Mouse (Mus musculus) megakaryocyte, adult 5-6 weeks (primary cell): ENCODE measurements around the gene Gm42688. TPM values are rescaled to one million over a fixed set of nuclear protein-coding genes. Genes with fewer than 3 reads are reported as not detected.
A peak's percentile ranks its signal among the peaks of the same experiment; 100 is the strongest.

ENCODE experiments used
- ATAC-seq: 2 replicates; pipeline ENCODE4 v1.8.0; 2016; ENCODE audit warnings: mild to moderate bottlenecking, inconsistent platforms; ENCODE audit not compliant: poor library complexity, severe bottlenecking
- total RNA-seq, 2 experiments: library from RNA; stranded (forward) in 1 of 2; stranded (reverse) in 1 of 2; fragments of 153-499, 151-499 nt in 1 of 2; fragments of 221-1000, 200-1000 nt in 1 of 2; gene quantifications; 2 replicates each; pipeline versions ENCODE4 v1.2.3 to v1.2.4; 2015 to 2017

Gm42688 gene
- total RNA-seq, 2 experiments from 2014 or later: 1.3 to 3.0 TPM

GRCm38 (mm10) chr6:83083497-83083896 lies 17.9 kb upstream of the Gm42688 start:
- no peak for ATAC-seq

- no peak for ATAC-seq
These were observed 16.9 kb upstream of the Gm42688 start for GRCm38 (mm10) chr6:83084477-83084876.

GRCm38 (mm10) chr6:83086121-83087035 lies 15.0 kb upstream of the Gm42688 start, which contains the start of gene Lbx2:
Lbx2 (plus strand) TSS chr6:83086367.
- ATAC-seq: 0 out of 2 replicates have a peak, but pooled peaks have one; percentile 29

- ATAC-seq: no peak
These were observed 14.1 kb upstream of the Gm42688 start for GRCm38 (mm10) chr6:83087205-83087925.

- no peak for ATAC-seq
These were observed 13.5 kb upstream of the Gm42688 start for GRCm38 (mm10) chr6:83087926-83088260.

GRCm38 (mm10) chr6:83092416-83093127 lies 8.8 kb upstream of the Gm42688 start:
- ATAC-seq: no peak

- ATAC-seq: peak; percentile 34
These were observed 5.4 kb upstream of the Gm42688 start for GRCm38 (mm10) chr6:83095968-83096367.

- no peak for ATAC-seq
These were observed 3.0 kb upstream of the Gm42688 start for GRCm38 (mm10) chr6:83098411-83098810.

GRCm38 (mm10) chr6:83101688-83102556 lies 505 bp downstream of the Gm42688 start:
- ATAC-seq: peak; percentile 77

- ATAC-seq: no peak
These were observed 1.8 kb downstream of the Gm42688 start for GRCm38 (mm10) chr6:83103130-83103650.

GRCm38 (mm10) chr6:83104158-83104557 lies 2.7 kb downstream of the Gm42688 start:
- ATAC-seq: no peak

GRCm38 (mm10) chr6:83107566-83108400 lies 6.4 kb downstream of the Gm42688 start:
- peak; percentile 75 for ATAC-seq

GRCm38 (mm10) chr6:83108762-83109668 lies 7.6 kb downstream of the Gm42688 start, which contains the start of gene Mrpl53:
Mrpl53 (plus strand) TSS chr6:83109040.
- ATAC-seq: peak; percentile 91

GRCm38 (mm10) chr6:83111510-83112136 lies 10.2 kb downstream of the Gm42688 start:
- no peak for ATAC-seq

- peak; percentile 98 for ATAC-seq
These were observed 13.7 kb downstream of the Gm42688 start, which contains the start of gene Mogs for GRCm38 (mm10) chr6:83115011-83115671. Mogs (plus strand) TSS chr6:83115496.

- peak; percentile 21 for ATAC-seq
These were observed 14.4 kb downstream of the Gm42688 start for GRCm38 (mm10) chr6:83115682-83116372.
